Mouse (Mus musculus) MEL (cell line): Measurements from ENCODE around the gene 4833439L19Rik. TPM values are rescaled to one million over a fixed set of nuclear protein-coding genes. Genes with fewer than 3 reads are reported as not detected.

Experiments
- DNase-seq: peaks from one replicate; pipeline ENCODE4 v3.0.0; 2011; ENCODE audit warnings: low read depth, low spot score
- H3K27ac ChIP-seq: 2 replicates; pipeline ENCODE4 v1.5.1; 2012; ENCODE audit warnings: low read depth, mild to moderate bottlenecking, control low read depth, low read length, moderate library complexity; ENCODE audit not compliant: control insufficient read depth
- H3K27me3 ChIP-seq, 2 experiments: fragments of 150-350 bp in 1 of 2; sonication (generic) in 1 of 2; 2 replicates each; pipeline ENCODE4 v1.6.1; 2012; ENCODE audit warnings: low read length in 2 of 2, mild to moderate bottlenecking in 2 of 2, improper control_type of control experiment in 1 of 2, moderate library complexity in 1 of 2; ENCODE audit not compliant: insufficient read depth in 2 of 2, control insufficient read depth in 1 of 2
- H3K36me3 ChIP-seq, 2 experiments: 2 replicates each; pipeline ENCODE4 v1.6.1; 2012 to 2014; ENCODE audit warnings: low read length in 2 of 2, improper control_type of control experiment in 1 of 2, inconsistent platforms in 1 of 2, mild to moderate bottlenecking in 1 of 2; ENCODE audit not compliant: insufficient read depth in 2 of 2, control insufficient read depth in 1 of 2
- H3K4me1 ChIP-seq, 2 experiments: fragments of 150-350 bp in 1 of 2; sonication (generic) in 1 of 2; 2 replicates each; pipeline ENCODE4 v1.6.1; 2012; ENCODE audit warnings: low read length in 2 of 2, improper control_type of control experiment in 1 of 2, mild to moderate bottlenecking in 1 of 2; ENCODE audit not compliant: insufficient read depth in 2 of 2, control insufficient read depth in 1 of 2
- H3K4me3 ChIP-seq, 2 experiments: fragments of 150-350 bp in 1 of 2; sonication (generic) in 1 of 2; 2 replicates each; pipeline ENCODE4 v1.5.1; 2012; ENCODE audit warnings: low read depth in 2 of 2, low read length in 2 of 2, mild to moderate bottlenecking in 2 of 2, moderate library complexity in 2 of 2, control low read depth in 1 of 2, improper control_type of control experiment in 1 of 2; ENCODE audit not compliant: control insufficient read depth in 1 of 2, insufficient read depth in 1 of 2
- H3K79me2 ChIP-seq: 2 replicates; pipeline ENCODE4 v1.6.1; 2012; ENCODE audit warnings: mild to moderate bottlenecking, low read length, moderate library complexity; ENCODE audit not compliant: control insufficient read depth, poor library complexity, insufficient read depth
- H3K9ac ChIP-seq: 2 replicates; pipeline ENCODE4 v1.6.1; 2012; ENCODE audit warnings: low read depth, mild to moderate bottlenecking, control low read depth, low read length, moderate library complexity; ENCODE audit not compliant: control insufficient read depth, poor library complexity, severe bottlenecking
- H3K9me3 ChIP-seq: fragments of 150-350 bp; sonication (generic); replicated peaks from 2 replicates; pipeline ENCODE4 v1.6.1; 2012; ENCODE audit warnings: mild to moderate bottlenecking, low read length, improper control_type of control experiment, moderate library complexity; ENCODE audit not compliant: insufficient read depth
- BHLHE40 ChIP-seq: IDR thresholded peaks from 2 replicates; pipeline ENCODE4 v1.6.1; 2012; ENCODE audit warnings: low read depth, mild to moderate bottlenecking, inconsistent platforms, low read length, improper control_type of control experiment, borderline replicate concordance
- CHD1 ChIP-seq: IDR thresholded peaks from 2 replicates; pipeline ENCODE4 v1.6.1; 2012; ENCODE audit warnings: low read depth, mild to moderate bottlenecking, inconsistent platforms, low read length, improper control_type of control experiment
- EP300 ChIP-seq, 2 experiments: IDR thresholded peaks; 2 replicates each; pipeline ENCODE4 v1.6.1; 2011; ENCODE audit warnings: improper control_type of control experiment in 2 of 2, low read length in 2 of 2, low read depth in 1 of 2, mild to moderate bottlenecking in 1 of 2
- GABPA ChIP-seq: IDR thresholded peaks from 2 replicates; pipeline ENCODE4 v1.6.1; 2012; ENCODE audit warnings: low read depth, mild to moderate bottlenecking, inconsistent platforms, low read length, improper control_type of control experiment, moderate library complexity
- HCFC1 ChIP-seq: IDR thresholded peaks from 2 replicates; pipeline ENCODE4 v1.6.1; 2012; ENCODE audit warnings: low read depth, mild to moderate bottlenecking, inconsistent platforms, low read length, improper control_type of control experiment, moderate library complexity
- JUND ChIP-seq: IDR thresholded peaks from 2 replicates; pipeline ENCODE4 v1.6.1; 2011; ENCODE audit warnings: low read depth, mild to moderate bottlenecking, improper control_type of control experiment, low read length
- KAT2A ChIP-seq: conservative IDR thresholded peaks from 2 replicates; pipeline ENCODE4 v1.6.1; 2012; ENCODE audit warnings: low read depth, low read length, improper control_type of control experiment, inconsistent platforms
- MAFK ChIP-seq: IDR thresholded peaks from 2 replicates; pipeline ENCODE4 v1.6.1; 2011; ENCODE audit warnings: low read depth, mild to moderate bottlenecking, low read length, improper control_type of control experiment, borderline replicate concordance
- MAX ChIP-seq: IDR thresholded peaks from 2 replicates; pipeline ENCODE4 v1.6.1; 2011; ENCODE audit warnings: low read length, improper control_type of control experiment
- MEF2A ChIP-seq: IDR thresholded peaks from 2 replicates; pipeline ENCODE4 v1.6.1; 2014; ENCODE audit warnings: low read depth, mild to moderate bottlenecking, inconsistent platforms, low read length, improper control_type of control experiment; ENCODE audit not compliant: poor library complexity, insufficient replicate concordance, severe bottlenecking; ENCODE audit errors: extremely low read depth
- MXI1 ChIP-seq: IDR thresholded peaks from 2 replicates; pipeline ENCODE4 v1.6.1; 2011; ENCODE audit warnings: mild to moderate bottlenecking, low read depth, low read length, improper control_type of control experiment
- MYC ChIP-seq: IDR thresholded peaks from 2 replicates; pipeline ENCODE4 v1.6.1; 2011; ENCODE audit warnings: low read depth, mild to moderate bottlenecking, low read length, improper control_type of control experiment, moderate library complexity
- NELFE ChIP-seq: IDR thresholded peaks from 2 replicates; pipeline ENCODE4 v1.6.1; 2011; ENCODE audit warnings: low read depth, low read length, improper control_type of control experiment
- POLR2A ChIP-seq, 2 experiments: IDR thresholded peaks; 2 replicates each; pipeline ENCODE4 v1.6.1; 2011 to 2012; ENCODE audit warnings: low read length in 2 of 2, mild to moderate bottlenecking in 2 of 2, control low read depth in 1 of 2, improper control_type of control experiment in 1 of 2, low read depth in 1 of 2, moderate library complexity in 1 of 2; ENCODE audit not compliant: control insufficient read depth in 1 of 2, insufficient read depth in 1 of 2, poor library complexity in 1 of 2
- POLR2AphosphoS2 ChIP-seq: IDR thresholded peaks from 2 replicates; pipeline ENCODE4 v1.6.1; 2011; ENCODE audit warnings: low read length, improper control_type of control experiment
- POLR2AphosphoS5 ChIP-seq: IDR thresholded peaks from 2 replicates; pipeline ENCODE4 v1.6.1; 2012; ENCODE audit warnings: low read depth, borderline replicate concordance, mild to moderate bottlenecking, inconsistent platforms, low read length, moderate library complexity, mixed read lengths
- SIN3A ChIP-seq: IDR thresholded peaks from 2 replicates; pipeline ENCODE4 v1.6.1; 2012; ENCODE audit warnings: low read length, improper control_type of control experiment, inconsistent platforms
- TAL1 ChIP-seq: IDR thresholded peaks from 2 replicates; pipeline ENCODE4 v1.6.1; 2012; ENCODE audit warnings: mild to moderate bottlenecking, inconsistent platforms, low read length, moderate library complexity, mixed read lengths
- TBP ChIP-seq: IDR thresholded peaks from 2 replicates; pipeline ENCODE4 v1.8.0; 2011; ENCODE audit warnings: low read depth, low read length, improper control_type of control experiment
- TCF12 ChIP-seq: IDR thresholded peaks from 2 replicates; pipeline ENCODE4 v1.6.1; 2014; ENCODE audit warnings: low read depth, mild to moderate bottlenecking, inconsistent platforms, low read length, improper control_type of control experiment, moderate library complexity
- UBTF ChIP-seq: IDR thresholded peaks from 2 replicates; pipeline ENCODE4 v1.6.1; 2012; ENCODE audit warnings: low read depth, mild to moderate bottlenecking, inconsistent platforms, low read length, improper control_type of control experiment, moderate library complexity, borderline replicate concordance; ENCODE audit not compliant: insufficient read depth
- ZKSCAN1 ChIP-seq: IDR thresholded peaks from 2 replicates; pipeline ENCODE4 v1.6.1; 2012; ENCODE audit warnings: low read depth, mild to moderate bottlenecking, inconsistent platforms, low read length, improper control_type of control experiment, moderate library complexity
- ZMIZ1 ChIP-seq: IDR thresholded peaks from 2 replicates; pipeline ENCODE4 v1.6.1; 2012; ENCODE audit warnings: low read depth, mild to moderate bottlenecking, inconsistent platforms, low read length, improper control_type of control experiment, moderate library complexity
- ZNF384 ChIP-seq: IDR thresholded peaks from 2 replicates; pipeline ENCODE4 v1.6.1; 2012; ENCODE audit warnings: low read depth, mild to moderate bottlenecking, inconsistent platforms, low read length, improper control_type of control experiment
- polyA plus RNA-seq, 2 experiments: library from polyadenylated mRNA; stranded (reverse) in 1 of 2; unstranded in 1 of 2; fragments of >175 nt in 1 of 2; fragments of >200 nt in 1 of 2; gene quantifications; 2 replicates each; pipeline versions ENCODE4 v1.2.1 to v1.2.4; 2012; ENCODE audit warnings: low replicate concordance in 2 of 2, low read depth in 1 of 2; ENCODE audit not compliant: insufficient read length in 2 of 2, insufficient read depth in 1 of 2, missing spikeins in 1 of 2
- total RNA-seq: library from RNA; depleted of rRNA; stranded (reverse); fragments of 300-350 nt; gene quantifications from 2 replicates; pipeline ENCODE4 v1.2.3, GENCODE M21; 2012

The 4833439L19Rik gene
- total and polyA plus RNA-seq, 3 experiments = 34.2 to 53.8 TPM; not detected in 1

DNA sequence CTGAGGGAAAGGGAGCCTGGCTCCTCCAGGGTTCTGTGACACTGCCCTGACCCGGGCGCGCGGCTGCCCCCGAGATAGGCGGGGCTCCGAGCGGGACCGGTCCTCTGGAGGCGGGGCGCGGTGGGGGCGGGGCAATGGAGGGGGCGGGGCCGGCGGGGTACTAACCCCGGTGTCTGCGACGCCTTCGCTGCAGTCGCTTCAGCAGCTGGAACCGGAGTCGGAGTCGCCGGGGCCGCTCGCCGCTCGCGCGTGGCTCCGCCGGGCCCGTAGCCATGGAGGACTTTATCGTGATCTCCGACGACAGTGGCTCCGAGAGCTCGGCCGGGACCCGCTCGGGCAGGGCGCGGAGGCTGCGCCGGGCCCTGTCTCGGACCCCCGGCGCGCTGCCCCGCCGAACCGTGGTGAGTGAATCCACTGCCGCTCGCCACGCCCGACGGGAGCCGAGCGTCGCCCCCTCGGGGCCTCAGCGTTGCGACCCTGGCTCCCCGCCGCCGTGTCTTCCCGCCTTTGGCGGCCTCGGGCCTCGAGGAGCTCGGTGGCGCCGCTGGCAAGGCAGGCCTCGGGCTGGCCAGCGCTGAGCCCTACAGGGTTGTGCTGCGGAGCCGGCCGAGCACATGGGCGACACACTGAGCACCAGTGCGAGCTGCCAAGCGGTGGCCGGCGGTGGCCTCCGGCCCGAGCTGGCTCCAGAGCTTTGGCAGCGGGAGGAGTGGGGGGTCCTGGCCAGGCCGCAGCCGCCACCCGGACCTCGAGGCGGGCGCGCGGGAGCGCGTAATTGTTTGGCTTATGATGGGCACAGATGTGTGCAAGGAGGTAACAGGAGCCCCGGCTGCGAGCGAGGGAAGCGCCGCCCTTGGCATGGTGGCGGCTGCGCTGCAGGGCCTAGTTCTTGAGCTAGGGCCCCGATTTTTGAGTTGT lies 61.4 kb downstream of the 4833439L19Rik start, which contains the start of gene Simc1:
TSS of gene Simc1 (plus strand) at position 176 of the 918 bp plus-strand sequence.
- Histone ChIP-seq H3K27ac (peak within 1 kb of the TSS; percentile 19; the same call in 1 of the 2 replicates), H3K27me3 (no peaks in the 10 kb centered on the region), H3K9ac (peak within 1 kb of the TSS; percentile 76), H3K4me1 (peaks cover 13 to 14% of the 10 kb centered on the region in 2 experiments)
- TF ChIP-seq ZNF384 (no peak), SIN3A (peak; percentile 57), JUND (no peak), ZMIZ1 (peak; percentile 97), POLR2AphosphoS2 (peak; percentile 84), KAT2A (no peak), BHLHE40 (no peak), MYC (peak; percentile 46; the same call in 1 of the 2 replicates), CHD1 (0 out of 2 replicates have a peak, but pooled peaks have one; percentile 81), HCFC1 (peak; percentile 13; the same call in 1 of the 2 replicates), EP300 (IDR thresholded peaks at IDR 0.05; ENCODE audit: low read depth in 1 of 2, low read length in 2 of 2) (no peak), MXI1 (peak; percentile 88), MAFK (no peak), MAX (peak; percentile 56), GABPA (no peak), POLR2A (IDR thresholded peaks at IDR 0.05; ENCODE audit: control insufficient read depth in 1 of 2, insufficient read depth in 1 of 2, low read depth in 1 of 2, low read length in 2 of 2, poor library complexity in 1 of 2) (peak; percentile 69 to 86; a peak in 3 of 4 replicates), TCF12 (0 out of 2 replicates have a peak, but pooled peaks have one; percentile 20), TAL1 (no peak), UBTF (0 out of 2 replicates have a peak, but pooled peaks have one; percentile 84), ZKSCAN1 (no peak), TBP (0 out of 2 replicates have a peak, but pooled peaks have one; percentile 35), MEF2A (no peak), NELFE (peak; percentile 90), POLR2AphosphoS5 (no peak)
- TF ChIP-seq, all 39 proteins: peak for 13
- Histone ChIP-seq H3K4me3 (peak within 1 kb of the TSS; percentile 68 to 86), H3K36me3 (peaks cover 0 to 23% of the 10 kb centered on the region in 2 experiments; a peak in 3 of 4 replicates), H3K9me3 (no peaks in the 10 kb centered on the region), H3K79me2 (peaks cover 14% of the 10 kb centered on the region)
- peak; percentile 77 for DNase-seq
